Mouse (Mus musculus): ENCODE results near the gene Igfbp1. TPM values are rescaled to one million over a fixed set of nuclear protein-coding genes. Genes with fewer than 3 reads are reported as not detected.

The Igfbp1 gene
- not detected for total RNA-seq (2021)

DNA sequence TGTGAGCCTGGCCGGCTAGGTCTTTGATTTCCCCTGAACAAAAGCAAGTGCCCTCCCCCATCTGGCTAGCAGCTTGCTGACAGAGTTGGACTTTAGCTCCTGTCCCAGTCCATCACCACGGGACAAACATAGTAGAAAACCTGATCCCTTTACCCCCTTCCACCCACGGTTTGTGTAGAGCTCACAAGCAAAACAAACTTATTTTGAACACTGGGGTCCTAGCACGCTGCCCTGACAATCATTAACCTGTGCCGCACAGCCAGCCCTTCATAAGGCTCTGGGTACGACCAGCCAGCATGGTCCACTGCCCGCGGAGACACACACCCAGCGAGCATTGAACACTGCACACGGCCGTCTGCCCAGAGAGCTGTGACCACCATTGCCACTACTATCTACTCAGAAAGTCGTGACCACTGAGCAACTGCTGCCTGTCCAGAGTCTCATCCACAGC is at the start of gene Igfbp1:
Gene Igfbp1 (plus strand): TSS at position 292 of the 451 bp plus-strand sequence.
- intact Hi-C loops (cut with DNase I): no loop called here

DNA sequence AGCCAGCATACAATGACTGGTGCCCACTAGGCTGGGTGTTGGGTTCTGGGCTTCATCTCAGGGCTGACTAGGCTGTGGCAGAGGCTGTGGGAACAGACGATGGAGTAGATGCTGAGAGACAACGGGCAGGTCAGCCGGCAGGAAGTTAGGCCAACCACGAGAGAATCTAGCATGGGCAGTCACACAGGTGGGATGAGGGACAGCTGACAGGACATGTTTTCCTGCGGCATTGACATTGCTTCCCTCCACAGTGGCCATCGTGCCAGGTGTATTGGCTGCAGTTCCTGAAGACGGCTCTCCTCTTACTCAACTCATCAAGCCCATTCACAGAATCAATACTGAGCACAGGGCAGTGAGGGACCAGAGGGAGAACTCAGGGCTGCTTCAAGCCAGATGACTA is 49.6 kb upstream of the Igfbp1 start:
- intact Hi-C loops (cut with DNase I): loop anchor here (10.0 kb wide), 1 partner anchor 243 kb away; no protein-coding TSS in a partner anchor
- DNase-seq (ENCODE audit: low spot score in 2 of 2): no peak

More for the DNA sequence above, at the start of gene Igfbp1:
- no peak for DNase-seq (ENCODE audit: low spot score in 2 of 2)

DNA sequence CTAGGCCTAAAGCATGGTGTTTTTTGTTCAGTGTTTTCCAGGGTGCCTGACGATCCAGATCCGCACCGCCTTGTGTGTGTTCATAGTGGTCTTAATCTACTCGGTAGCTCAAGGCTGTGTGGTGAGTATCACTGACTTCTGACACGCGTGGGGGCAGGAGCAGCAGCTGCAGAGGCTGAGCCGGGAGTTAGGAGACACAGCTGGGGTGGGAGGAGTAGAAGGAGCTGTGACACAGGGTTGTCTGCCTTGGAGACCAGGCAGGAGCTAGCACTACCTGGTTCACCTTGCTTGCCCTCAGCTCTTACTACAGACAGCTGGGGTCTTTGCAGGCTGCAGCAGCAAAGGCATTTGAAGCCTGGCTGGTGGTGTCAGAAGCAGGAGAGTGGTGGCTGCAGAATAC is 48.1 kb upstream of the Igfbp1 start:
- intact Hi-C loops (cut with DNase I): loop anchor here (10.0 kb wide), 1 partner anchor 245 kb away; no protein-coding TSS in a partner anchor
- no peak for DNase-seq (ENCODE audit: low spot score in 2 of 2)

DNA sequence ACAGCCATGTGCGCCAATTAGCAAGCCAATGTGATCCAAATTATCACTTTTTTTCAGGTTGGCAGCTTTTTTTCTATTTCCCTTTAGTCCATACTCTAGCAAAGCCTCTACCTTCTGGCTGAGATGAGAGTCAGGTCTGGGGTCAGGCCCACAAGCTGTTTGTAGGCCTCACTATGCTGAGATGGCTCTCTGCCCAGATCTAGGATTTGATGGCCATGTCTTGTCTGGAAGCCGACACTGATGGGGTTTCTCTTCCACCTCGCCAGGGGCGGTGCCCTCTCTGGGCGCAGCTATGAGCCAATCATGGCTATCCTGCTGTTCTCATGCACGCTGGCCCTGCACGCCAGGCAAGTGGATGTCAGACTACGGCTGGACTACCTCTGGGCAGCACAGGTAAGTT is 47.1 kb upstream of the Igfbp1 start:
- intact Hi-C loops (cut with DNase I): no loop called here
- DNase-seq (ENCODE audit: low spot score in 2 of 2): no peak

DNA sequence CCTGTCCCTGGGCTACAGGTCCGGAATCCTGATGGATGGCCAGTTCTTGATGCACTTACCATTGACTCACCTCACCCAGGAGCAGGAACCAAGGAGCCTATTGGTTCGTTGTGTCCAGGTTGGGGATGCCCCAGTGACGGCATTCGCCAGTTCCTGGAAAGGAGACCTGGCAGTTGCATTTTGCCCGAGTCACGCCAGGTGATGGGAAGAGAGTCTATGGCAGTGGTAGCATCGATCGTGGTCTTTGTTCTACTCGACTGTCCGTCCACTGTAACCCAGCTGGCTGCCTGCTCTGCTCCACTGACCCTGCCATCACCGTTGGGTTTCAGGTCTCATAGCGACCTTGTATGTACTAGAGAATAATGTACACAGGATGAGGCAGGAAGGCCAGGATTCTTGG is 45.2 kb upstream of the Igfbp1 start:
- no peak for DNase-seq (ENCODE audit: low spot score in 2 of 2)
- intact Hi-C loops (cut with DNase I): no loop called here

DNA sequence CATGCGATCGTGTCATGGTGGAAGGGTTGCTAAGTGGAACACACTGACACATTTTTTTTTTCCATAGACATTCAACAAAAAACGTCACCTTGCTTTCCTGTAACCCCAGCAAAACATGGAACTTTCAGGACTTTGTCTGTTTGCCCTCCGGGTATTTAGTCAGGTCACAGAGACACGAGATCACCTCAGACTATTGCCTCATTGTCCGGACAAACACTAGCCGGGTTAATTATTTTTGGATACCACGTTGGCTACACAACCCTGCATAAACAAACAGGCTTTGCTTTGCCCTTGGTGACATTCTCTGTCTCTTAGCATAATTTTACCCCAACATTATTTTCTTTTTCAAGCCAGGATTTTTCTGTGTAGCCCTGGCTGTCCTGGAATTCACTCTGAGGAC is 44.5 kb upstream of the Igfbp1 start:
- intact Hi-C loops (cut with DNase I): no loop called here
- no peak for DNase-seq (ENCODE audit: low spot score in 2 of 2)

DNA sequence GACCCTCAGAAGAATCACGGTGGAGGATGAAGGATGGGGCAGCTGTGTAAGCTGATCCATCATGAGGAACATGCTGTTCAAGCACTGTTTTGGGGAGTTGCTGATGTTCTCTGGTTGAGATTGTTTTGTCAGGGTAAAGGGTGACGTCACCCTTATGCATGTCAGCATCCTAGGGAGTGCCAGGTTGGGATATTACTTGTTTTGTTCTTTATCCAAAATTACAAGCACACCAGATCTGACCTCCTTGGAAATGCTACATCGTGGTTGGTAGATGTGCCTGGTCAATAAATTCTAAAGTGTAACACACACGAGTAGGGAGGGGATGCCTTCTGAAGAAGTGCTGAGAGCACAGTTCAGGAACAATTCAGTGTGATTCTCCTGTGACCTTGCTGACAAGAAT is 41.2 kb upstream of the Igfbp1 start:
- intact Hi-C loops (cut with DNase I): no loop called here
- DNase-seq (ENCODE audit: low spot score in 2 of 2): no peak

DNA sequence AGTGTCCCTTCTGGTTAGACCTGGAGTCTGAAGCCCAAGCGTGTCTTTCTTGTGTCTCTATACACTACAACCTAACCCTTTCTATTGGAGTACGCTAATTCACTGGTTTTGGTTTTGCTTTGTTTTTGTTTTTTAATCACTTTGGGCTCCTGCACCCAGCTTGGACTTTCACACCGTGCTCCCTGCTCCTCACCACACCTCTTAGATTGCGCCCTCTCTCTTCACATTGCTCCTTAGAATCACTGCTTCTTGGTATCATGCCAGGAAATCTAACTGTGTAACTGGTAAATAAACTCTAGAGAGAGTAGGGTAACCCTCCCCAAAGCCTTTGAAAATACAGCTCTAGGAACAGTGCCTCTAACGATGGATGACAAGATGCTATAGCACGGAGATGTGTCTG is 39.4 kb upstream of the Igfbp1 start:
- intact Hi-C loops (cut with DNase I): no loop called here
- DNase-seq (ENCODE audit: low spot score in 2 of 2): no peak

DNA sequence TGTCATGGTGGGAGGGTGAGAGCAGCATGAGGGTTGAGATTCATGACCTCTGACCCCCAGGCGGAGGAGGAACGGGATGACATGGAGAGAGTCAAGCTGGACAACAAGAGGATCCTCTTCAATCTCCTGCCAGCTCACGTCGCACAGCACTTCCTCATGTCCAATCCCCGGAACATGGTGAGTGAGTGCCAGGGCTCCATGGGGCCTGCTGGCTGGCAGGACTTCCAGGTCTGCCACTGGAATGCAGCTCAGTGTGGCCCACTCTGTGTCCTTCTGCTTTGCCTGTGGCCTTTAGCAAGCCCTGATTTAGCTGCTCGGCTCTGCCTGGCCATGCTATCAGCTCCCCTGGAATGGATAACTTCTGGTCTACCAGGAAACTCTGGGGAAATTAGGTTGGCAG is 37.4 kb upstream of the Igfbp1 start:
- DNase-seq (ENCODE audit: low spot score in 2 of 2): no peak
- intact Hi-C loops (cut with DNase I): loop anchor here (5.0 kb wide), 1 partner anchor 503 kb away; the partner anchor contains the start of gene Ramp3

DNA sequence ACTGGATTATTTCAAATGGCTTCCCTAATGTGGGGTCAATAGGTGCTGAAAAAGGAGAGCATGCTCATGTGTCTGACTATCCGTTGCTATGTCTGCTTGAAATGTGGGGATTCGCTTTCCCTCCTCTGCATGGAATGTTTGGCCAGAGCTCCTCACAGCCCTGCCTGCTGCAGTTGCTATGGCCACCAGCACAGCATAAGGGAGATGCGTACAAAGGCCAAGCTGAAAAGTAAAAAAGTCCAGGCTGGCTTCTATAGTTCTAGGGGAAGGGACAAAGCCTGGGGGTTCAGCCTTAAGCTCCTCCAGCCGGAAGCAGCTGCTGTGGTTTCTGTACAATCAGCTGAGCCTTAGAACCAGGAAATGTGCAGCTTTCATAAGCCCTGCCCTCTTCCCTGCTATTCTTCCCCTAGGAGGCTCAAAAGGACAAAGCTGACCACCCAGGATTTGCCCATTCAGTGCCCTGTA is 36.9 kb upstream of the Igfbp1 start:
- intact Hi-C loops (cut with DNase I): loop anchor here (5.0 kb wide), 1 partner anchor 503 kb away; the partner anchor contains the start of gene Ramp3
- DNase-seq (ENCODE audit: low spot score in 2 of 2): no peak

DNA sequence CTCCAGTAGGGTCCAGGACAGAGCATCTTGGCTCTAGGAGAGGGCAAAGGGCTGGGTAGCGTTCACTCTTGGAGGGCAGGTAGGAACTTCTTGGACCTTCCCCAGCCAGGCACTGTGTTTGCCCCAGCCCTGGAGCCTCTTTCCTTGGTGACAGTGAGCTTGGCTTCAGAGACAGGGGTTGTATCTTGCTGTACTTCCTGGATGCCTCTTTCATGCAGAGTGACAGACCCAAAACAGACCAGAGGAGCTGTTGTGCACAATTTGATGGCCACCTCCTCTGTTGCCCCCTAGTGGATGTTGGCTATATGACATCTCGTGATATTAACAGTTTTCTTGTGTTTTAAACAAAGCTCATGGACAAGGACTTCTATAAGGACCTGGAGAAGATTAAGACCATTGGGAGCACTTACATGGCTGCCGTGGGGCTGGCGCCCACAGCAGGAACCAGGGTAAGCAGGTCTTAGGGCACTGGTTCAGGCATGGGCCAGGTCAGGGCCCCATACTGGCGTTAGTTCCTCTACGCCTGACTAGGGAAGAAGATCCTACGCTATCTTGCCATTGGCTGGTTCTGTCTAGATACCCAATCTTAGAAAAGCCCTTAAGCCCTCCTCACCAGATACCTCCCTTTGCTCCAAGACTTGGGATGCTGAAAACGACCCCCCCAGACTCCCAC is 35.9 kb upstream of the Igfbp1 start:
- intact Hi-C loops (cut with DNase I): loop anchor here (5.0 kb wide), 1 partner anchor 504 kb away; the partner anchor contains the start of gene Ramp3
- DNase-seq (ENCODE audit: low spot score in 2 of 2): peak; percentile 38 to 54

DNA sequence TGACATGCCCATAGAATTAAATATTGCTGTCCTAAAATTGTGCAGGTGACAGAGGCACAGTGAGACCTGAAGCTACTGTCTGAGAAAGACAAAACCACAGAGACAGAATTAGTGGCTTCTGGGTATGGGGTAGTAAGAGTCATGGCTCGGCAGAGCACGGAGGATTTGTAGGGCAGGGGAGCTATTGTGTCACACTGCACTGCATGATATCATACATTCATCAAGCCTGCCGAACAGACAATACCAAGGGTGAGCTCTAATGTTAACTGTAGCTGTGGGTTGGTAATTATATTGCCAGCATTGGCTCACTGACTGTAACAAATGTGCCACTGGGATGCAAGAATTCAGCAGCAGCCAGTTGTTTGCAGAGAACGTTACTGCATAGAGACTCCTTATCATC is 33.2 kb upstream of the Igfbp1 start:
- DNase-seq (ENCODE audit: low spot score in 2 of 2): no peak
- intact Hi-C loops (cut with DNase I): loop anchor here (5.0 kb wide), 1 partner anchor 507 kb away; the partner anchor contains the start of gene Ramp3

DNA sequence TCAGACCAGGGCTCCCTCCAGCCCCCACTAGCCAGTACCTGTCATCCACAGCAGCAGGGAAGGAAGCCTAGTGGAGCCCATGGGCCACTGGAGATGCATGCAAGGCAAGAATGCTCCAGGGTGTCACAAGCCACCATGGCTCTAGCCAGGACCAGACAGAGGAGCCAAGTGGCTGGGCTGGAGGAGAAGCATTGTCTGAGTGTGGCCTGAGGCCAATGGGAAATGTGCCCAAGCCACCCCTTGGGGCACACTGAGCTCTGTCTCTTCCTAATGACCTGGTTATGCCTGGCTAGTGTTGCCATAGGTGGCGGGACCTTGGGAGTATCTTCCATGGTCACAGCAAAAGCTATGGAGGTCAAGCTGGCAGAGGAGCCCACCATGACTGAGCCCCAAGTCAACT is 27.9 kb upstream of the Igfbp1 start:
- intact Hi-C loops (cut with DNase I): no loop called here
- DNase-seq (ENCODE audit: low spot score in 2 of 2): no peak

DNA sequence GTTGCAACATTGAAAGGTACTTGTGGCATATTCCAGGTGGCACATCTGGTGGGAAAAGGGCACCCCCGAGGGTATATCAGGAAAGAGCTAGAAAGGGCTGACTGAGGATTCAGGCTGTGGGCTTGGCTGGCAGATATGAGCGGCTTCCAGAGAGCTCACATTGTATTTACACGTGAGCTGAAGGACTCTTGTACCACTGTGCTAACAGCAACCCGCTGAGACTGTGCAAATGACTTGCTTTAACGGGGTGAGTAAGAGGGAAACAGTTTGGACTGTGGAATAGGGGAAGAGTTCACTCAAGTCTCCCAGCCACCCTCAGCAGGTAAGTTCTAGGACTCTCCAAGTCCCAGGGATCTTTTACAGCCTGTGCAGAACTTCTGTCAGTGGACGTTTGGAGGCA is 23.9 kb upstream of the Igfbp1 start:
- DNase-seq (ENCODE audit: low spot score in 2 of 2): no peak
- intact Hi-C loops (cut with DNase I): no loop called here

DNA sequence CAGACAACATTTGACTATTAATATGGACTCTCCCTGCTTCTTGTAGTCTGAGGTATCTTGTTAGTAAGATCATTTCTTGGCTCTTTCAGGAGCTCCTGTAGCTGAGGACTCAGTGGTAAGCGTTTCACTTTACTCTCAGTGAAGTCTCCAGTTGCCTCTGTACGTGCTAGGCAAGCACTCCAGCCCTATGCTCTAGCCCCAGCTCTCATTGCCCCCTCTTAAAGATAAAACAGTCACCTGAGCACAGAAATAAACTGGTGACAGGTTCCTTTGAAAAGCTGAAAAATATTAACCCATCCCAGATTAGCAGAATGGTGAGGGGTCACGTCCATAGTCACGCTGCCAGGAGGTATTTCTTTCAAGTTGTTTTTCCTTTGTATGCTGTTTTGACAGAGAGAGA is 18.9 kb upstream of the Igfbp1 start:
- intact Hi-C loops (cut with DNase I): no loop called here
- no peak for DNase-seq (ENCODE audit: low spot score in 2 of 2)

DNA sequence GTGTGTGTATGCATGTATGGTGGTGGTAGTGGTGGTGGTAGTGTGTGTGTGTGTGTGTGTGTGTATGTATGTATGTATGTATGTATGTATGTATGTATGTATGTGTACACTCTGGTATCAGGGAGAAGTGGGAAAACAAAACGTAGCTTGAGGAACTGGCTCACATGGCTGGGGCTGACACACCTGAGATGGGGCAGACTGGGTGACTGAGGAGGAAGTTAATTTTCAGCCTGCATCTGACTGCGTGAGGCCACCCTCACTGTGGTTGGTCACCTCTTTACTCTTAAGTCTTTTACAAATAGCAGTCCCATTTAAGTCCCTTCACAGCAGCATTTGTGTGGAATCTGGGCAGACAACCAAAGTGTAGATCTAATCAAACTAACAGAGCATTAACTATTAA is 18.3 kb upstream of the Igfbp1 start:
- DNase-seq (ENCODE audit: low spot score in 2 of 2): no peak
- intact Hi-C loops (cut with DNase I): no loop called here

DNA sequence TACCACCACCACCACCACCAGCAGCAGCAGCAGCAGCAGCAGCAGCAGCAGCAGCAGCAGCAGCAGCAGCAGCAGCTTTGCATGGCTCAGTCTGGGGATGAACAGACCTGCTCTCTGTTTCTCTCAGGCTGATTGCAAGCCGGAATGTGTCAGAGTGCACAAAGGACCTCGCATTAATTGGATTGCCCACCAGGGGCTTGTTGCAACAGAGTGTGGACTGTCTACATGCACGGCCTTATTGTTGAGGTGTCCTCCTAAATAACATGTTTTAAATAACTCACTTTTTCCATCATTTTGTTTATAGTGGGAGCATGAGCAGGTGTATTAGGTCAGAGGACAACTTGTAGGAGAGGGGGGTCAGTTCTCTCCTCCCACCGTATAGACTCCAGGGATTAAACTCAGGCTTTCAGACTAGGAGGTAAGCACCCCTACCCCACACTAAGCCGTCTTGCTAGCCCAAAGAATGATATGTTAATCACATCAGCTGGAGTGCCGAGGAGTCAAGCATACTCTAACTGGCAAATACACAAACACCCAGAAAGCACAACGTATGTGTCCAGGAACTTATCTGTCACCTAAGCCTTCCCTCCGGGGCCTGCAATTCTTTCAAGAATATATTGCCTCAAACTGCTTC is 15.1 kb upstream of the Igfbp1 start:
- no peak for DNase-seq (ENCODE audit: low spot score in 2 of 2)
- intact Hi-C loops (cut with DNase I): no loop called here

DNA sequence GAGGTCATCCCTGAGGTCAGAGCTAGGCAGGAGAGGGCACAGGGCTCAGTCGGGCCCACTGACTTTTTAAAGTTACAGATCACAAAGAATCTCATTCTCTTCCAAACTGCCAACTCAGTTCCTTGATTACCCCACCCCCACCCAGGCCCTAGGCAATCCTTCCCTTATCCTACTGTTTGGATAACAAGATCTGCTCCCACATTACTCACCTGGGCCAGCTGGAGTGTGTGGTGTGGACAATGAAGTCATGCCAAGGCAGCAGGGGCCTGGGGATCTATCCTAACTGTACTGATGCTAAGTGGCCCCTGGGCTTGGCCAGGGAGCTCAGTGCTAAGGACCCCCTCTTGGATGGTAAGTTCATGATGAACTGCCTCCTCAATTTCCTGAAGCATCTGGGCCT is 13.2 kb upstream of the Igfbp1 start:
- no peak for DNase-seq (ENCODE audit: low spot score in 2 of 2)

DNA sequence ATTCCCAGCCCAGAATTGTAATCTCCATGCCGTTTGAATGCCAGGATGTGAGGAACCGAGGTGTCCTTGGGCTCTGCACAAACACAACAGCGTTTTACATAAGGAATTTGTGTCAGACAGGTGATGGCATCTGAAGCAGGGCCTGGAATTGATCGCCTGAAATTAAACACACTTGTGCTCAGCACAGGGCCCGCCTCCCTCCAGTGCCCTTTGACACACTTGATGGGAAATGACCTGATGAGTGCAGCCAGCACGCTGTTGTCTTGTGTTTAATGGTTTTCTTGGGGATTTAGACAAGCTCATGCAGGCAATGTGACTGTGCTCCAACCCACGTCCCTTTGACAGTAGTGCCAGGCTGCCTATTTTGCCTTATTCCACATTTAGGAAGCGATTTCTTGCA is 10.1 kb upstream of the Igfbp1 start:
- no peak for DNase-seq (ENCODE audit: low spot score in 2 of 2)

More for the DNA sequence above, 13.2 kb upstream of the Igfbp1 start:
- intact Hi-C loops (cut with DNase I): no loop called here

DNA sequence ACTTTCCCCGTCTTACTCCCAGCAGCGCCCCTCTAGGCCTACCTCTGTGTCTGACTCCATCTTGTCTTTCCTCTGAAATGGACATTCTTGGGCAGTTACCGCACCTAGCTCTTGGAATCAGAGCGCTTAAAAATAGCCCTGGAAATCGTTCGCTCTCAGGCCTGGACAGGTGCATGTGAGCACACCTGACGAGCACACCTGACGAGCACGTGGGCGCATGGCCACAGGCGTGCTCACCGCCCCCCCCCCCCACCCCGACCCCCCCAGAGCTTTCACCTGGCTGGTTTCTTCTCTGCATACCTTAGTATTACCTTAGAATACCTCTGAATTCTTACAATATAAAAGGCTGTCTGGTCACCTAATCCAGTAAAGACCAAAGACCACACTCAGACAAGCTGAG is 9.1 kb upstream of the Igfbp1 start, which contains the start of gene Gm11985:
Gene Gm11985 (minus strand): TSS at position 101 of the 400 bp plus-strand sequence.
- no peak for DNase-seq (ENCODE audit: low spot score in 2 of 2)
- intact Hi-C loops (cut with DNase I): no loop called here

More for the DNA sequence above, 10.1 kb upstream of the Igfbp1 start:
- intact Hi-C loops (cut with DNase I): no loop called here

DNA sequence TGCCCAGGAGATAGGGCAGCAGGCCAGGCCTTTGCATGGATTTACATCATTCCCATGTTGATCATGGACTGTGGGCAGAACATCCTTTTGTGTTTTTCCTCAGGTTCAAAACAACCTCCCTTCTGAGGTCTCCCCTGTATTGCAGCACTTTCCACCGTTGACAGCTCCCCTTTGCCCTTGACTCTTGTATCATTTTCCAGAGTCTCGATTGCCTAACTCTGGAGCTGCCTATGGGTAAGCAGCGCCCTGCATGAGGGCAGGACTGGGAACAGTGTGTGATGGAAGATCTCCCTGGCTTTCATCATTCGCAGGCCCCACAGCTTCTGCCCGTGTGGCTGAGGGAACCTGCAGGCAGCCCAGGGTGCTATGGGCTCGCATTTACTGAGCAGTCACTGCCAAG is 4.9 kb upstream of the Igfbp1 start:
- no peak for DNase-seq (ENCODE audit: low spot score in 2 of 2)
- intact Hi-C loops (cut with DNase I): no loop called here
